Mouse (Mus musculus): ENCODE data around the gene Spata22.
A peak's percentile ranks its signal among the peaks of the same experiment; 100 is the strongest.
"Not testable (repeated sequence)": the region's sequence is repeated elsewhere in the genome, so short reads cannot be mapped to it uniquely, and the experiment has no call there.

Spata22 gene

DNA sequence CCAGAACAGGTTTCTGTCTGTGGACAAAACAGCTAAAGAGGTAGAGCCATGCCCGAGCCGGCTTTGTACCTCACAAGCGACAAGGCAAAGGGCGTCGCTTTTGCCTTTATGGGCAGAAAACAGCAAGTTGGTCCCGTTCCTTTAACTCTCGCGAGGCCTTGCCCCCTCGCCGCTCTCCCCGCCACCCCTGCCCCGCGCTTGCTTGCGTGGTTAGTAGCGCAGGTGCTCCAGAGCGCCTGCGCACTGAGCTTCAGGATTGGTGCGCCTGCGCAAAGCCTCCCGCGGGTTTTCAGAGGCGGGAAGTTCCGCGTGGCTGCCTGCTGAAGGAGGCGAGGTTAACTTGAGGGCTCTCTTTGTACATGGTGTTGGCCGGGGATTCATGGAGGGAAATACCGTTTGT is at the start of gene Spata22, which contains the start of the genes Aspa and Gm49340:
Gene Spata22 (plus strand): TSS at position 300 of the 400 bp plus-strand sequence.
Gene Aspa (minus strand): TSS at position 155 of the 400 bp plus-strand sequence.
Gene Gm49340 (plus strand): TSS at position 300 of the 400 bp plus-strand sequence.
- DNase-seq (ENCODE audit: low read depth), result no peak

DNA sequence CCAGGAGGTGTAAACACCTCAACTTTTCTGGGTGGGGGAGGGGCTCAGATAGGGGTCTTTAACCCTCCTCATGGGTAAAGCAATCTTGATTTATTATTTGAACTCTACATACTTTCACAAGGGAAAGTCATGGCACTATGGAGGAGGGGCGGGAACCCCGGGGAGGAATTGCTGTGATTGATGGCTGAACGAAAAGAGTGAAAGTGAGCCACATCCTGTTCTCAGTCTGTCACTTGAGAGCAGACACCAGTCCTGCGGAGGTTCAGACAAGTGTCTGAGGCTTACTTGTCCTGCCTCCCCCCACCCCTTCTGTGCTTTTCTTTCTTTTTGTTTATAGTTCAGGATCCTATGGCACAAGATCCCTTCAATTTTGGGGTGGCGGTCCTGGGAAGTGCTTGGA is 48.8 kb upstream of the Spata22 start:
- DNase-seq (ENCODE audit: low read depth), result no peak

DNA sequence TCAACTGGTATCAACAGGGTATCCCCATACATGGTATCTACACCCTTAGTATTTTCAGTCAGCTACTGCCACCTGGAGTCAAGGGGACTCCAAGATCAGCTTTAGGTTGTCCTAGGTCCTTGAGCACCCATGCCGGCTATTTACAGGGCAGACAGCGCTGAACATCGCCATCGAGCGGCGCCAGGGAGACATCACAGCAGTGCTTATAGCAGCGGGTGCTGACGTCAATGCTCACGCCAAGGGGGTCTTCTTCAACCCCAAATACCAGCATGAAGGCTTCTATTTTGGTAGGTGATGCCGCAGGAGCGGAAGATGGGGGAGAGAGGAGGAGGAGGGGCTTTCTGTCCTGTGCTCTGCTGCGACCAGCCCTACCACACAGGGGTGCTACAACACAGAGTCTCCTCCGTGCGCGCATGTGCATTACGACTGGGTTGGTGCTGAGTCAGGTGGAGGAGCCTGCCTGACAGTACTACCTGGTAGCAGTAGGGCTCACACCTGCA is 48.0 kb upstream of the Spata22 start:
- peak; percentile 60 for DNase-seq (ENCODE audit: low read depth)

DNA sequence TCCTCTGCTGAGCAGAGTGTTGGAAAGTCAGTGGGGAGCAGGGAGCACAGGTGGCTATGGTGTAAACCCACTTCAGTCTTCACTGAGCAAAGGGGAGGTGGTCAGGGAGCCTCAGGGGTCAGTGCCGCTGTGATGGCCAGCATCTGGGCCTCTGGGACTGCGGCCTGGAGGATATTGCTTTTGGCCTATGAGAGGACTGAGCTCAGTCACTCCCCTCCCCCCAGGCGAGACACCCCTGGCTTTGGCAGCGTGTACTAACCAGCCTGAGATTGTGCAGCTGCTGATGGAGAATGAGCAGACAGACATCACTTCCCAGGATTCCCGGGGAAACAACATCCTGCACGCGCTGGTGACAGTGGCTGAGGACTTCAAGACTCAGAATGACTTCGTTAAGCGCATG is 46.2 kb upstream of the Spata22 start:
- DNase-seq (ENCODE audit: low read depth), result no peak

DNA sequence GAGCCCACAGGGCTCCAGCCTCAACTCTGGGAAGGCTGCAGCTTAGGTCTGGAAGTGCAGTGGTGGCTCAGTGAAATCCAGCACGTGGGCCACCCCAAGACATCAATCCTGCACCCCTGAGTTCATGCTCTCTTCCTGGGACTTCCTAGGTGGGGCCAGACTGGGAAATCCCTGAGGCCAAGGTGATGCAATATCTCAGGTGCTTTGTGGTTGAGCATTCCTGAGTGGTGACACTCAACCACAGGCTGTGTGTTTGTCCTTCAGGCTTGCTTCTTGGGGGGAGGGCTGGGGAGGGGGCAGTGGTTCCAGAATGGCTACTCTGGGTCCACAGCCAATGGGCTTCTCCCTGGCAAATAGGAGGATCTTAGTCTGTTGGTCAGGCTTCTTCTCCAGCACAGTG is 45.6 kb upstream of the Spata22 start:
- DNase-seq (ENCODE audit: low read depth), result peak; percentile 31

DNA sequence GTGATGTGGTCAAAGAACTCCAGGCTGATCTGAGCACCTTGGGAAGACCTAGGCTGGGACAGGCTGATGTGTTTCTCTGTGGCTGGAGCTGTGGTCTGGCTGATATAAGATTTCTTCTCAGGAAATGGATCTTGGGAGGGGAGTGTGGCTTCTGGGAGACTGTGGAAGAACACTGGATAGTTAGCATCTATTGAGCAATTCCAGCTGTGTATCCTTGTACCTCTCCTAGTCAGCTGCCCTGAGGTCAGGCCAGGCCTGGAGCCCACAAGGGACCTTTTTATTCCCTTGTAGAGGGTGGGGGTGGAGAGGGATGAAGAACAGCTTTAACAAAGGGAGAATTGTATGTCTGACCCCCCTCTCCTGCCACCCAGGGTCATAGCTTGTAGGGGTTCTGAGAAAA is 45.2 kb upstream of the Spata22 start:
- peak; percentile 51 for DNase-seq (ENCODE audit: low read depth)

DNA sequence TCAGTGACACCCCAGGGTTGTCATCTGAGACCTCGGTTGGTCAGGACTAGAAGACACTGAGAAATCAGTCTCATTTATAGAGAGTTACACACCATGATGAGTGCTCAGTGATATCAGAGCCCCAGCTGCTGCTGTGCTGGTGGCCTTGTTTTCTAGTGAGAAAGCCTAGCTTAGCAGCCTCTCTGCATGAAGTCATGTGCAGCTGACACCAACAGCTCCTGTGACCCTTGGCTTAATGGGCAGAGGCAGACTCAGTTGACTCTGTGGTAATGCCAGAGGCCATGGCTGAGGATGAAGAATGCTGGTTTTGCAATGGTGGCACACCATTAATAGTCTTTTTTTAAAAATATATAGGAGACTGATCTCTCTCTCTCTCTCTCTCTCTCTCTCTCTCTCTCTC is 39.9 kb upstream of the Spata22 start:
- DNase-seq (ENCODE audit: low read depth), result no peak

DNA sequence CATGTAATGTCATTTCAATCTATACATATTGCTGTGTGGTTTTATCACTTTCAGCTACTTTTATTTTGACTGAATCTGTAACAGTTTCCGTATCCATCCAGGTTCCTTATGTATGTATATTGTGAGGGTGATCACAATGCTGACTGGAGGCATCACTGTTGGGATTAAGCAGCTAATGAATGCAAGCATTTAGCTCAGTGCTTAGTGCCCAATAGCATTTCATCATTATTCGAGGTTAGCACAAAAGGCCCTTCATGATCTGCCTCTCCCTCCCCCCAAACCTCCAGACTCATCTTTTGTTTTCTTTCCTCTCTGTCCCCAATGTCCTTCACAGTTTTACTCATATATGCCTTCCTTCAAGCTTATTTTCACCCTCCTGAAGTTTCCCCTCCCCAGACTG is 26.4 kb upstream of the Spata22 start:
- DNase-seq (ENCODE audit: low read depth), result no peak

DNA sequence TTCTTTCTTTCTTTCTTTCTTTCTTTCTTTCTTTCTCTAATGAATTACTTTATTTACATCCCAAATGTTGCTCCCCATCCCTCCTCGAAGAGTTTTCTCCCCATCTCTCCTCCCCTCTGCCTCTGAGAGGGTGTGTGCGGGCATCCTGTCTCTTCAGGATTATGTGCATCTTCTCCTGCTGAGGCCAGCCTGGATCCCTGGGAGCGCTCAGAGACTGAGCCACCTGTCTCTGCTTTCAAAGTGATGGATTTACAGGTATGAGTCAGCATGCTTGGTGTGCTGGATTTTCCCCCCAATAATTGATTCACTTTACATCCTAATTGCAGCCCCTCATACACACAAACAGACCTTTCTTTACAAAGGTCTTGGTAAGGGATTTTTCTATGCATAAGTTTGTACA is 13.6 kb upstream of the Spata22 start:
- no peak for DNase-seq (ENCODE audit: low read depth)

DNA sequence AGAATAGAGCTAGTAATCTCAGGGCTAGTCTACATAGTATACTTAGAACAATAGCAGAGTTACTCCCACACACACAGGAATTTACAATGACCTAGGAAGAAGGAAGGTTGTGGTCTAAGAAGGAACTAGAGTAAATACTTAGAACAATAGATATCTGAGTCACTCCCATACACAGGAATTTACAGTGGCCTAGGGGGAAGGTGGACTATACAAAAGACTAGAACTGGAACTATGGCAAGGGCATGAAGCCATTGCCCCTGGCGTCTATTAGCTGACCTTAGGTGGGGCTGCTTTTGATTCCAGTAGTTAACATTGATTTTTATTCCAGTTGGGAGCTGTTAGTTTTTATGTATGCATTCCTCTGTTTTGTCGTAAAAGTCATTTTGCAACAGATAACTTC is 11.0 kb upstream of the Spata22 start:
- DNase-seq (ENCODE audit: low read depth), result not testable (repeated sequence)

DNA sequence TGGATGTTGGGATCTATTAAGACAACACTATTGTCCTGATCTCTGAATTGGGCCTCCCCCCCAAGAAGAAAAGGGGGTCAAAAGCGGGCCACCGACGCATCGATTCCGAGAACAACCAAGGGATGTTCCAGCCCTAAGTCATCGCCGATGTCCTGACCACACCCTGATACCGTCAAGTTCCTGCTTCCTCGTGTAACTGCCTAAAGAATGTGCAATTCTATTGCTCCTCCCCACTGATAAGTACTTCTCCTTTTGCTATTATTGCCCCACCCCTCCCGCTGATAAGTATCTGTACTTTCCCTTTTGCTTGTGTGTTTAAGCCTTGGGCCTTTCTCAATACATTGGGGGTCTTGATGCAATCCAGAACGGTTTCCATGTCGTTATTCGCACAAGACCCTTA is 8.5 kb upstream of the Spata22 start:
- not testable (repeated sequence) for DNase-seq (ENCODE audit: low read depth)

DNA sequence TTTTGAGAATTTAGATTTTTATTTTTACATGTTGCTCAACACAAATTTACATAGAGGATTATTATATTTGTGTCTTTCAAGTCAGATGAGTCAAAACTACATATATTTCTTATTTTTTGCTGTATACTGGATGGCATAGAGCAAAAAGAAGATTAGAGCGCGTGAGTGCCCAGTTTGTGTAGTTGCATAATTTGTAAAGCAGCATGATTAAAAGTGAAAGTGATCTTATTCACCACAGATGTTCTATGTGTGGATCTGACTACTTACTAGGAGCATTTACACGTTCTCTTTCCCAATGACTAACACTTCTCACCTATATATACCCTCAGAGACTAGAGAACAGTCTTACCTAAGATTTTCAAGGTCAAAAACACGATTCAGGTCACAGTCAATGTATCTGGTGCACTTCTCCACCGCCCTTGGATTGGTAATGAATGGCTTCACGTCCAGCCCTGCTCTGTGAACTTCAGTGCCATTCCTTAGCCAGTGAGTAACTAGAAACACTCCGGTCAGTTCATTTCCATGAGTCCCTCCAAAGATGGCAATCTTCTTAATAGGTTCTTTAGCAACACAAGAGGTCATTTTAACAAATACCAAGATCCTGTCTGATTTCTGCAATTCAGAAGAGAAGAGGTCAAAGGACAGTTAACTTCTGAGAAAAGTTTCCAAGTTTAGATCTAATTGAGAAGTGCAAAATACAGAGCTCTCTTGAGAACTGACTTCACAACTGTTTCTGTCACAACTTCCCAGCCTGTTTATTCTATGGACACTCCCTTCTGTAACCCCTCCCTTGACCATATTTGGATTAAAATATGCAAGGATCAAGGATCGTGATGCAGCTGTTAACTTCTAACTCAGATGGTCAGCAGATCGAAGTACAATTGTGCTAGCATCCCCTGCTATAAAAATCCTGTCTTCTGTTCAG is 5.4 kb upstream of the Spata22 start:
- DNase-seq (ENCODE audit: low read depth), result no peak

DNA sequence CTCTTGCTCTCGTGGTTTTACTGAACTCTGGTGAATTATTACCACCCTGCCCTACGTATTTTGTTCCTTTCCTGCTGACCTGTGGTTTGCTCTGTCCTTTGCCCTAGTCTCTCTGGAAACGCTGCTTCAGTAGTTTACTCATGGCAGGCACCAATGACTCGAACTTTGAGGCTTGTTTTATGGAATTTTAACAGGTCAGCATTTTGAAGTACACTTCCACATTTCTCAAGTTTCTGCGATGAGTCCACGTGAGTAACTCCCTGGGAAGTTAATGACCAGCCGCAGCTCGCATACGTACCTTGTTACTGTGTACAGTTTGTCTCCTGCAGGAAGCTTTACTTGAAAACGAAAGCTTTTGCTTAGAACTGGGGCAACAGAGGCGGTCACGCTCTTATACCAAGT is 3.1 kb upstream of the Spata22 start:
- DNase-seq (ENCODE audit: low read depth), result peak; percentile 27

DNA sequence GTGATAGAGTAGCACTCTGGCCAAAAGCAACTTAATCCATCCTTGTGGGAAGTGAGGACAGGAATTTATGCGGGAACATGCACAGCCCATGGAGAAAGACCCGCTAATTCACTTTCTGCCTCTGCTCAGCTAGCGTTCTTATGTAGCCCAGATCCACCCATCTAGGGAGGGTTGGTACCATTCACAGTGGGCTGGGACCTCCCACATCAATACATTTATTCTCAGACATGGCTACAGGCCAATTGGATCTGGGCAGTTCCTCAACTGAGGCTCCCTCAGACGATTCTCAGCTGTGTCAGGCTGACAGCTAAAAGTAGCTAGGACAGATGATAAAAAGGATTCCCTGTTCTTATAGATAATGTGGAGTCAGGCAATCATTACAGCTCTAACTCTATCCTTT is 2.2 kb upstream of the Spata22 start:
- DNase-seq (ENCODE audit: low read depth), result no peak

DNA sequence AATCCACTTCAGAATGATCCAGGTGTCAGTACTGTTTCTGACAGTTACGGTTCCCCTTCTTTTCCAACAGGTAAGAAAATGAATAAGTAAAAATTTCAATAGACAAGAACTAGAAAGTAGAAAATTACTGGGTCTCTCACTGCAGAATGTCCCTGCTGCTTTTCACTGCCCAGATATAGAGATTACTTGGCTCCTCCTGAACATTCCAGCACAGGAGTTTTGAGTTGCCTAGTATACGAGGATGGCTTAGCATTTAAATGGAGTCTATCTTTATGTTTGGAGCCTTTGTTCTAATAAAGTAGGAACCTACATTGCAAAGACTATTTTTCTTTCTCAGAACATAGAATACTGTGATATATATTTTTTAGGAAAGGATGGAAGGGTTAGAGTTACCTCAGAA is 3.8 kb downstream of the Spata22 start:
- no peak for DNase-seq (ENCODE audit: low read depth)

DNA sequence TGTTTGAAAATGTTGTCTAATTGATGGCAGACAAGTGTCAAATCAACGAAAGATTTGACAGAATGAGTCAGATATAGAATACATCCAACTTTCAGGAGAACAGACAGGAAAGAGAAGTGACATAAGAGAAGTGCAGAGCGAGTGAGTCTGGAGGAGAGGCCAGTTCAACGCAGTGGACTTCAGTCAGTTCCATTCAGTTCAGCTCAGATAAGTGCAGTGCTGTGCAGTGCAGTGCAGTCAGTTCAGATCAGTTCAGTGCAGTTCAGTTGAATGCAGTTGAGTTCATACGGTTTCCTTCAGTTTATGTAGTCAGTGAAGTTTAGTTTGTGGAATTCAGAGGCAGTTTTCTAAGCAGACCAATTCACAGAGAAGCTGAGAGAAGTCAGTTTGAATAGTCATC is 7.4 kb downstream of the Spata22 start:
- DNase-seq (ENCODE audit: low read depth), result no peak

DNA sequence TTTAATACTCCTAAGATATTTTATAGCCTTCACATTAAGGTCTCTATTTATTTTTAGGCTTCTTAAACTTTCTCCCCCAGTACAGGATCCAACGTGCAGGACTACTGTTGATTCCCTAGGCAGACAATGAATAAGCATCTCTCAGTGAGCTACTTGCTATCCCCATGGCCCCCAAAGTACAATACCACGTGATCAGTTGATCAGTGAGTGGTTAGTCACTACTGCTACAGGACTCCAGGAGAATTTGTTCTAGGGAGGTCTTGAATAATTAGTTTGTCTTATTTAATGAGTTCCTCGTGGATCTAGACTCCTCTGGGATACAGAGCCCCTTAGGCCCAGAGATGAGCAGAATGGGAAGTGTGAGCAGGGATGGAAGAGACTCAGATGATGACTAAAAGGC is 20.9 kb downstream of the Spata22 start, which contains the start of gene Olfr20:
Gene Olfr20 (plus strand): TSS at position 301 of the 400 bp plus-strand sequence.
- no peak for DNase-seq (ENCODE audit: low read depth)

DNA sequence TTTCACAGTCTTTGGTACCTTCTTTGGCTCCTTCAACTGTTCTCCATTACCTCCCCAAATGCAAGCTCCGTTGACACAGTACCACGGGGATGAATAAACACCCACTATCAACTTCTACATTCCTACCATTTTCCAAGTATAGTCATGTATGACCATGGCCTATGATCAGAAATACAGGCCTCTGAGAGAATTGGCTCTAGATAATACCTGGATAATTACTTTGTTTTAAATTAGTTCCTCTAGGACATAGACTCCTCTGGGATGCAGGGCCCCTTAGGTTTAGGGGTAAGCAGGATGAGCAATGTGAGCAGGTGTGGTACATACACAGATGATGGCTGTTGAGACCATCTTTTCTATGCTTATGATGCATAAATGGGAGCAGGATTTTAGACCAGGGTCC is 41.4 kb downstream of the Spata22 start, which contains the start of gene Olfr376:
Gene Olfr376 (plus strand): TSS at position 301 of the 400 bp plus-strand sequence.
- no peak for DNase-seq (ENCODE audit: low read depth)

DNA sequence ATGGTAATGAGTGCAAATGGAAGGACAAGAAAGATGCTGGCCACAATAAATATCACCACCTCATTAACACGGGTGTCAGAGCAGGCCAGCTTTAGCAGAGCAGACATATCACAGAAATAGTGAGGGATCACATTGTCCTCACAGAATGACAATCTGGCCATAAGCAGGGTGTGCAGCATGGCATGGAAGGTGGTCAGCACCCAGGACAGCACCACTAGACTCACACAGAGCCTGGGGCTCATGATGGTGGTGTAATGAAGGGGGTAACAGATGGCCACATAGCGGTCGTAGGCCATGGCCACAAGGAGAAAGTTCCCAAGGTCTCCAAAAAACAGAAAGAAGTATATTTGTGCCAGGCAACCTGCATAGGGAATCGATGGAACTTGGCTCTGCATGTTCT is 65.8 kb downstream of the Spata22 start:
- DNase-seq (ENCODE audit: low read depth), result no peak
